Mouse (Mus musculus) MEL (cell line): Measurements from ENCODE around the gene Edem1. TPM values are rescaled to one million over a fixed set of nuclear protein-coding genes. Genes with fewer than 3 reads are reported as not detected.

ENCODE experiments used
- DNase-seq: peaks from one replicate; pipeline ENCODE4 v3.0.0; 2011; ENCODE audit warnings: low read depth, low spot score
- H3K27ac ChIP-seq: 2 replicates; pipeline ENCODE4 v1.5.1; 2012; ENCODE audit warnings: low read depth, mild to moderate bottlenecking, control low read depth, low read length, moderate library complexity; ENCODE audit not compliant: control insufficient read depth
- H3K27me3 ChIP-seq, 2 experiments: fragments of 150-350 bp in 1 of 2; sonication (generic) in 1 of 2; 2 replicates each; pipeline ENCODE4 v1.6.1; 2012; ENCODE audit warnings: low read length in 2 of 2, mild to moderate bottlenecking in 2 of 2, improper control_type of control experiment in 1 of 2, moderate library complexity in 1 of 2; ENCODE audit not compliant: insufficient read depth in 2 of 2, control insufficient read depth in 1 of 2
- H3K36me3 ChIP-seq, 2 experiments: 2 replicates each; pipeline ENCODE4 v1.6.1; 2012 to 2014; ENCODE audit warnings: low read length in 2 of 2, improper control_type of control experiment in 1 of 2, inconsistent platforms in 1 of 2, mild to moderate bottlenecking in 1 of 2; ENCODE audit not compliant: insufficient read depth in 2 of 2, control insufficient read depth in 1 of 2
- H3K4me1 ChIP-seq, 2 experiments: fragments of 150-350 bp in 1 of 2; sonication (generic) in 1 of 2; 2 replicates each; pipeline ENCODE4 v1.6.1; 2012; ENCODE audit warnings: low read length in 2 of 2, improper control_type of control experiment in 1 of 2, mild to moderate bottlenecking in 1 of 2; ENCODE audit not compliant: insufficient read depth in 2 of 2, control insufficient read depth in 1 of 2
- H3K4me3 ChIP-seq, 2 experiments: fragments of 150-350 bp in 1 of 2; sonication (generic) in 1 of 2; 2 replicates each; pipeline ENCODE4 v1.5.1; 2012; ENCODE audit warnings: low read depth in 2 of 2, low read length in 2 of 2, mild to moderate bottlenecking in 2 of 2, moderate library complexity in 2 of 2, control low read depth in 1 of 2, improper control_type of control experiment in 1 of 2; ENCODE audit not compliant: control insufficient read depth in 1 of 2, insufficient read depth in 1 of 2
- H3K79me2 ChIP-seq: 2 replicates; pipeline ENCODE4 v1.6.1; 2012; ENCODE audit warnings: mild to moderate bottlenecking, low read length, moderate library complexity; ENCODE audit not compliant: control insufficient read depth, poor library complexity, insufficient read depth
- H3K9ac ChIP-seq: 2 replicates; pipeline ENCODE4 v1.6.1; 2012; ENCODE audit warnings: low read depth, mild to moderate bottlenecking, control low read depth, low read length, moderate library complexity; ENCODE audit not compliant: control insufficient read depth, poor library complexity, severe bottlenecking
- H3K9me3 ChIP-seq: fragments of 150-350 bp; sonication (generic); replicated peaks from 2 replicates; pipeline ENCODE4 v1.6.1; 2012; ENCODE audit warnings: mild to moderate bottlenecking, low read length, improper control_type of control experiment, moderate library complexity; ENCODE audit not compliant: insufficient read depth
- E2F4 ChIP-seq: IDR thresholded peaks from 2 replicates; pipeline ENCODE4 v1.6.1; 2011; ENCODE audit warnings: low read depth, low read length, improper control_type of control experiment, borderline replicate concordance
- EP300 ChIP-seq, 2 experiments: IDR thresholded peaks; 2 replicates each; pipeline ENCODE4 v1.6.1; 2011; ENCODE audit warnings: improper control_type of control experiment in 2 of 2, low read length in 2 of 2, low read depth in 1 of 2, mild to moderate bottlenecking in 1 of 2
- ETS1 ChIP-seq: IDR thresholded peaks from 2 replicates; pipeline ENCODE4 v1.6.1; 2012; ENCODE audit warnings: low read depth, mild to moderate bottlenecking, inconsistent platforms, low read length, improper control_type of control experiment, moderate library complexity
- GABPA ChIP-seq: IDR thresholded peaks from 2 replicates; pipeline ENCODE4 v1.6.1; 2012; ENCODE audit warnings: low read depth, mild to moderate bottlenecking, inconsistent platforms, low read length, improper control_type of control experiment, moderate library complexity
- GATA1 ChIP-seq: IDR thresholded peaks from 2 replicates; pipeline ENCODE4 v1.6.1; 2011; ENCODE audit warnings: low read depth, low read length, improper control_type of control experiment
- MAFK ChIP-seq: IDR thresholded peaks from 2 replicates; pipeline ENCODE4 v1.6.1; 2011; ENCODE audit warnings: low read depth, mild to moderate bottlenecking, low read length, improper control_type of control experiment, borderline replicate concordance
- MXI1 ChIP-seq: IDR thresholded peaks from 2 replicates; pipeline ENCODE4 v1.6.1; 2011; ENCODE audit warnings: mild to moderate bottlenecking, low read depth, low read length, improper control_type of control experiment
- RCOR1 ChIP-seq: IDR thresholded peaks from 2 replicates; pipeline ENCODE4 v1.6.1; 2012; ENCODE audit warnings: low read depth, mild to moderate bottlenecking, inconsistent platforms, low read length, improper control_type of control experiment
- SMC3 ChIP-seq: IDR thresholded peaks from 2 replicates; pipeline ENCODE4 v1.6.1; 2011; ENCODE audit warnings: low read depth, low read length, improper control_type of control experiment
- TAL1 ChIP-seq: IDR thresholded peaks from 2 replicates; pipeline ENCODE4 v1.6.1; 2012; ENCODE audit warnings: mild to moderate bottlenecking, inconsistent platforms, low read length, moderate library complexity, mixed read lengths
- USF1 ChIP-seq: IDR thresholded peaks from 2 replicates; pipeline ENCODE4 v1.6.1; 2014; ENCODE audit warnings: low read depth, mild to moderate bottlenecking, inconsistent platforms, low read length, improper control_type of control experiment, moderate library complexity
- ZMIZ1 ChIP-seq: IDR thresholded peaks from 2 replicates; pipeline ENCODE4 v1.6.1; 2012; ENCODE audit warnings: low read depth, mild to moderate bottlenecking, inconsistent platforms, low read length, improper control_type of control experiment, moderate library complexity
- polyA plus RNA-seq, 2 experiments: library from polyadenylated mRNA; stranded (reverse) in 1 of 2; unstranded in 1 of 2; fragments of >175 nt in 1 of 2; fragments of >200 nt in 1 of 2; gene quantifications; 2 replicates each; pipeline versions ENCODE4 v1.2.1 to v1.2.4; 2012; ENCODE audit warnings: low replicate concordance in 2 of 2, low read depth in 1 of 2; ENCODE audit not compliant: insufficient read length in 2 of 2, insufficient read depth in 1 of 2, missing spikeins in 1 of 2
- total RNA-seq: library from RNA; depleted of rRNA; stranded (reverse); fragments of 300-350 nt; gene quantifications from 2 replicates; pipeline ENCODE4 v1.2.3, GENCODE M21; 2012; rRNA removed

The Edem1 gene
- total and polyA plus RNA-seq, 3 experiments, result 10.8 to 17.9 TPM; not detected in 1

GRCm38 (mm10) chr6:108906539-108906938 is 78.1 kb downstream of the Edem1 start:
- DNase-seq, result peak; percentile 66
- no peaks in the 10 kb centered on the region for H3K27me3 ChIP-seq
- H3K4me1 ChIP-seq, result peaks cover 0 to 3% of the 10 kb centered on the region in 2 experiments; a peak in 2 of 4 replicates
- H3K9me3 ChIP-seq, result no peaks in the 10 kb centered on the region
- no peak overlapping the region for H3K9ac ChIP-seq
- TF ChIP-seq MAFK, result no peak
- TF ChIP-seq E2F4, result no peak
- TF ChIP-seq EP300 (IDR thresholded peaks at IDR 0.05; ENCODE audit: low read depth in 1 of 2, low read length in 2 of 2), result peak; percentile 60 to 77
- TF ChIP-seq ETS1, result peak; percentile 49
- no peak for TF ChIP-seq GABPA
- TF ChIP-seq ZMIZ1, result no peak
- TF ChIP-seq MXI1, result no peak
- peak; percentile 26; the same call in 1 of the 2 replicates for TF ChIP-seq GATA1
- no peak for TF ChIP-seq USF1
- no peak for TF ChIP-seq SMC3
- TF ChIP-seq TAL1, result no peak
- TF ChIP-seq RCOR1, result peak; percentile 44
- H3K4me3 ChIP-seq, result no peak overlapping the region
- H3K27ac ChIP-seq, result no peak overlapping the region
- H3K36me3 ChIP-seq, result peaks cover 0 to 6% of the 10 kb centered on the region in 2 experiments; a peak in 2 of 4 replicates
- H3K79me2 ChIP-seq, result no peaks in the 10 kb centered on the region

Other genes with a start within 250 kb of the Edem1 start
- gene Bhlhe40, start 168.0 kb upstream of the Edem1 start, total RNA-seq, result 15.8 and 15.9 TPM in 2 replicates
- gene Bhlhe40, start 168.0 kb upstream of the Edem1 start, polyA plus RNA-seq, result 10 to 100 TPM in 1 of 2 experiments, not detected in 1; 21.6 TPM
- gene Arl8b, start 45.5 kb upstream of the Edem1 start, total RNA-seq, result 37.7 and 45.2 TPM in 2 replicates
- gene Arl8b, start 45.5 kb upstream of the Edem1 start, polyA plus RNA-seq, result 100 to 1,000 TPM in 1 of 2 experiments, 10 to 100 TPM in 1; 75.2 to 120 TPM